Mouse (Mus musculus): ENCODE data around the gene Phf19. TPM values are rescaled to one million over a fixed set of nuclear protein-coding genes. Genes with fewer than 3 reads are reported as not detected.

The Phf19 gene
- polyA plus RNA-seq, 1 experiment from 2014 or later = 1.0 TPM

DNA sequence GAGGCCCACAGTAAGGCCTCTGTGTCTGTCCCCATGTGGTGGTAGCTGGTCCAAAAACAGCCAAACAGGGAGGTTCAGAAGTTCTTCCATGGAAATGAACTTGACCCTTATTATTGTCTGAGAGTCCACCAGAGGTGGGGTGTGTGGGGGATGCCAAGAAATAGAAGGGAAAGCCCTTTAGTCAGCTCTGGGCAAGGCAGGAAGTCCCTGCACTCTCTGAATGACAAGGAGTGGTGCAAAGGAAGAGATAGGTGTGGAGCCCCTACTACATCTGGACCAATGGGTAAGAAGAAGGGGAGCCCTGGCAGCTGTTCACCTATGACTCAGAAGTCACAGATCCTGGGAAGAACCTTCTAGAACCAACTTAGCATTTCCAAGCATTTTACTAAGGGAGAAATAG, 40.5 kb upstream of the Phf19 start:
- H3K4me3 ChIP-seq (replicated peaks) = no peak overlapping the region
- no peak overlapping the region for H3K9ac ChIP-seq (replicated peaks)
- no peak for ATAC-seq (ENCODE audit: insufficient number of reproducible peaks, insufficient read depth, low FRiP score, low TSS enrichment, low read depth)
- no peak overlapping the region for H3K27ac ChIP-seq
- peaks cover 7% of the 10 kb centered on the region; the same call in 1 of the 2 replicates for H3K27me3 ChIP-seq
- H3K4me1 ChIP-seq (replicated peaks) = no peaks in the 10 kb centered on the region
- H3K9me3 ChIP-seq = no peaks in the 10 kb centered on the region
- no peak overlapping the region for H3K4me2 ChIP-seq
- no peaks in the 10 kb centered on the region for H3K36me3 ChIP-seq

DNA sequence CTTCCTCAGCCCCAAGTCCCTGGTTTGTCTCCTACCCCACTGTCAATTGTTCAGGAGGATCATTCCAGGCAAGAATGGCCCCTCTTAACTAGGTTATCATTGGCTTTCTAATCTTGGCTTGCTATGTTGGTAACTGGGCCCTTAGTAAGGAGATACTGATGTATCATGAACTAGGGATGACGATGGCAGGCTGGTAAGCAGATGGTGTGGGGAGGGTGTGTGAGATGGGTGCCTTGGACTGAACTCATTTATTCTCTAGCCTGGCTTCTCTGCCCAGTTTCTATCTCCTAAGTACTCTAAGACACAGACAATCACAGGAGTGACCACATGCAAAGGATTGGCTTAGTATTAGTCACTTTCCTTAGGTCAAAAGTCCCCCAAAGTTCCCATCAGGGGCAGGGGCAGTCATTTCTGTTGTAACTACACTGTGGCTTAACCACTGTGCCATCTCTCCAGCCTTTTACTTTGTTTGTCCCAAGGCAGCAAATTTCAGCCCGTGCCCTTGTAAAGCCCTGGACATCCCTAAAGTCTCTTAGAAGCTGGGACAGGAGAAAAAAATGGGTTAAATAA, 39.8 kb upstream of the Phf19 start:
- Histone ChIP-seq H3K4me3 (replicated peaks) (no peak overlapping the region), H3K9me3 (no peaks in the 10 kb centered on the region), H3K9ac (replicated peaks) (no peak overlapping the region), H3K4me2 (no peak overlapping the region), H3K27ac (no peak overlapping the region), H3K27me3 (peaks cover 5% of the 10 kb centered on the region; the same call in 1 of the 2 replicates), H3K4me1 (replicated peaks) (no peaks in the 10 kb centered on the region), H3K36me3 (no peaks in the 10 kb centered on the region)
- no peak for ATAC-seq (ENCODE audit: insufficient number of reproducible peaks, insufficient read depth, low FRiP score, low TSS enrichment, low read depth)
- 68% methylated on average over 2 of the region's 2 CpGs for WGBS

DNA sequence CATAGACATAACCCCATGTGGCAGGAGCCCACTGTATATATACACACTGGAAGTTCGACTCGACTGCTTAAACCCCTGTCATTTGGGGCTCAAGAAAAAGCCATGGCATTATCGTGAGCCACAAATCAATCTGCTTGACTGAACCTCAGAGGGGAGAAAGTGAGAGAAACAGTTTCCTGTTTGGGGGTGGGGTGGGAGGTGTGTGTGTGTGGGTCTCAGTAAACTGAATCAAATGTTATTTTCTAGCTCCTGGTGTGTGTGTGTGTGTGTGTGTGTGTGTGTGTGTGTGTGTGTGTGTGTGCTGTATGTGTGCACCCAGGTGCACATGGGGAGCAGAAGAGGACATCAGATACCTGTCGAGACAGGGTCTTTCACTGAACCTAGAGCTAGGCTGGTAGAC, 39.2 kb upstream of the Phf19 start:
- no peaks in the 10 kb centered on the region for H3K36me3 ChIP-seq
- no peak overlapping the region for H3K27ac ChIP-seq
- ATAC-seq (ENCODE audit: insufficient number of reproducible peaks, insufficient read depth, low FRiP score, low TSS enrichment, low read depth) = no peak
- H3K4me2 ChIP-seq = no peak overlapping the region
- H3K9me3 ChIP-seq = no peaks in the 10 kb centered on the region
- peaks cover 8% of the 10 kb centered on the region for H3K27me3 ChIP-seq
- H3K4me1 ChIP-seq (replicated peaks) = no peaks in the 10 kb centered on the region
- no peak overlapping the region for H3K4me3 ChIP-seq (replicated peaks)
- no peak overlapping the region for H3K9ac ChIP-seq (replicated peaks)
- WGBS = 71% methylated on average over 4 of the region's 4 CpGs

DNA sequence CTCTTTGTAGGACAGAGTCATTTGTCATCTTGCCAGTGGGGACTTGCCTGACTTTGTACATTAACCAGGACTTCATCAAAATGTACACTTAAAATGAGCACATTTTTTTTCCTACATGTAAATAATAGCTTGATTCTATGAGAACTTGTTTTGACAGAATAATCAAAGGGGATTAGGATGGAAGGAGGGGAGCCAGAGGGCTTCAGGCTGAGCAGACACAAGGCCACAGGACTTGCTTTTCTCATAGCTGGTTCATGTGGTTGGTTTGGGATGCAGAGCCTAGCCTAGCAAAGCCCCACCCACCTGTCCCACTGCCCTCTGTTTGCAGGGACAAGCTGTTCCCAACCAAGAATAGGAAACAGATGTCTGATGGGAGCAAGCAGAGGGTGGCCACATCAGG, 37.6 kb upstream of the Phf19 start:
- Histone ChIP-seq H3K4me3 (replicated peaks) (no peak overlapping the region), H3K27ac (no peak overlapping the region), H3K27me3 (peaks cover 13% of the 10 kb centered on the region), H3K9me3 (no peaks in the 10 kb centered on the region), H3K36me3 (no peaks in the 10 kb centered on the region), H3K9ac (replicated peaks) (no peak overlapping the region), H3K4me1 (replicated peaks) (no peaks in the 10 kb centered on the region), H3K4me2 (no peak overlapping the region)
- ATAC-seq (ENCODE audit: insufficient number of reproducible peaks, insufficient read depth, low FRiP score, low TSS enrichment, low read depth) = no peak

DNA sequence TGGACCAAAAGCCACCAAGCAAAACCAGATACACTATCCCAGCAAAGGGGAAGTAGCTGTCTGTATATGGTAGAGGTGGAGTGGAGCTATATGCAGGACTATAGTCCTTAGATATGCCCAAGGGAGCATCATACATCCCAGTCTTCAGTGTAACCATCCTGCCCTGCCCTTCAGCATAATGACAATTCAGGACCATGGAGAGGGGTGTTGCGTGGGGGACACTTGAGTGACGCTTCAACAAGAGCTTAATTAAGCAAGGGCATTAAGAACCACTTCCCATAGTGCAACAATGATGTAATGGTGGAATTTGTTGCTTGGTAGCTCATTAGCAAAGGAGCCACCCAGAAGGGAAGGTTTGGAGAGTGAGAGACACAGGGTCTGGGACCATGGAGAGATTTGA, 34.8 kb upstream of the Phf19 start:
- Histone ChIP-seq H3K9ac (replicated peaks) (no peak overlapping the region), H3K36me3 (no peaks in the 10 kb centered on the region), H3K27ac (no peak overlapping the region), H3K4me2 (no peak overlapping the region), H3K27me3 (peaks cover 12% of the 10 kb centered on the region; the same call in 1 of the 2 replicates), H3K9me3 (no peaks in the 10 kb centered on the region), H3K4me1 (replicated peaks) (no peaks in the 10 kb centered on the region; the same call in 1 of the 2 replicates), H3K4me3 (replicated peaks) (no peak overlapping the region)
- no peak for ATAC-seq (ENCODE audit: insufficient number of reproducible peaks, insufficient read depth, low FRiP score, low TSS enrichment, low read depth)
- WGBS = 30% methylated on average over 2 of the region's 2 CpGs

DNA sequence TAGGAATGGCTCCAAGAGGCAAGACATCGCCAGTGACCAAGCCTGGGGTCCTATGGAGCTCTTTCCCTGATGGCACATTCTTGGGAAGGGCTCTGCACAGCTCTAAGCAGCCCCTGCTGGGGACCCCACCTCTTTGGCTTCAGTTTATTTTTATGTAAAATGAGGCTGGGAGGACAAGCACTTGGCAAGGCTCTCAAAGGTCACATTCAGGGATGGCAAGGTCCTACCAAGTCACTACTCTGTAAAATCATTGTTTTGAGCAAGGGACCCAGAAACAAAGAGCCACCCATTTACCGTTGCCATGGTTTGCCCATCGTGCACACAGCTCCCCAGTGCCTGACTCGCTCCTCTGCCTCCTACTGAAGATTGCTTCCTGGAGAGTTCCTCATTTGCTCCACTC, 32.2 kb upstream of the Phf19 start:
- 64% methylated on average over 4 of the region's 4 CpGs for WGBS
- Histone ChIP-seq H3K4me2 (no peak overlapping the region), H3K9me3 (no peaks in the 10 kb centered on the region), H3K9ac (replicated peaks) (no peak overlapping the region), H3K27me3 (peaks cover 35% of the 10 kb centered on the region; the same call in 1 of the 2 replicates), H3K4me1 (replicated peaks) (no peaks in the 10 kb centered on the region; the same call in 1 of the 2 replicates), H3K4me3 (replicated peaks) (no peak overlapping the region), H3K36me3 (no peaks in the 10 kb centered on the region), H3K27ac (no peak overlapping the region)
- ATAC-seq (ENCODE audit: insufficient number of reproducible peaks, insufficient read depth, low FRiP score, low TSS enrichment, low read depth) = no peak

DNA sequence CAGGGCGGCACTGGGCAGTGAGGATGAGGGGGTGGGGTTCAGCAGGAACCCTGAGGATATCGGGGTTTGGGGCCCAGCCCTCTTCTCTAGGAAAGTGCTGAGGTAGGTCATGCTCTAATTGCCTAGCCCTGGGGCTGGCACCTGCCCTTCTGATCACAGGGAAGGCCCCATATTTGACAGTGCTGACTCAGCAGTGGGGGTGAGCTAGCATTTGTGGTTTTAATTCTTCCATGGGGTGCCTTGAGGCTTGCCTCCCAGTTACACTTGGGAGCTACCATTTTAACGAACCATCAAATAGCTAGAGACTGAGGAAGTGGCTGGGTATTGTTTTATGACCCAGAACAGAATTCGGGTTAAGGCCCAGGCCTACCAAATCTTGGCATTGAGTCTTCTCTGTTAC, 31.8 kb upstream of the Phf19 start:
- Histone ChIP-seq H3K27ac (no peak overlapping the region), H3K4me3 (replicated peaks) (no peak overlapping the region), H3K4me1 (replicated peaks) (no peaks in the 10 kb centered on the region; the same call in 1 of the 2 replicates), H3K9me3 (no peaks in the 10 kb centered on the region), H3K27me3 (peaks cover 36% of the 10 kb centered on the region; the same call in 1 of the 2 replicates), H3K36me3 (no peaks in the 10 kb centered on the region), H3K9ac (replicated peaks) (no peak overlapping the region), H3K4me2 (no peak overlapping the region)
- WGBS = 68% methylated on average over 4 of the region's 4 CpGs
- ATAC-seq (ENCODE audit: insufficient number of reproducible peaks, insufficient read depth, low FRiP score, low TSS enrichment, low read depth) = no peak

DNA sequence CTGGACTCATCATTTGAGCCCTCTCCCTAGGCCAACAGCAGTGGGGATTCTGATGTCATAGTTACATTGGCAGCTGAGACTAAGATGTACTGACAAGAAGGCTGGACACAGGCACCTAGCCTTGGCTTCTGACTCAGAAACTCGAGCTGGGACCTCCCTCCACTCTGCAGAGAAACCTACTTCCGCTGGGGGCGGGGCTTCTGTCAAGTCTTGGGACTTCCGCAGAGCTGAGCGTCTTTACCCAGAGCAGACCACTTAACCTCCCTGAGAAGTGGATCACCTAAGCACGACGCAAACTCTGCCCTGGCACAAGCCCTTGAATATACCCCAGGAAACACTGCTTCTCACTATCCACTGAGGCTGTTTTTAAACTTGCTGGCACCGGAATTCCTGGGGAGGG, 30.9 kb upstream of the Phf19 start:
- H3K4me3 ChIP-seq (replicated peaks) = no peak overlapping the region
- ATAC-seq (ENCODE audit: insufficient number of reproducible peaks, insufficient read depth, low FRiP score, low TSS enrichment, low read depth) = no peak
- 17% methylated on average over 8 of the region's 8 CpGs for WGBS
- H3K9me3 ChIP-seq = no peaks in the 10 kb centered on the region
- H3K4me1 ChIP-seq (replicated peaks) = no peaks in the 10 kb centered on the region; the same call in 1 of the 2 replicates
- peaks cover 42% of the 10 kb centered on the region for H3K27me3 ChIP-seq
- H3K36me3 ChIP-seq = no peaks in the 10 kb centered on the region
- H3K27ac ChIP-seq = no peak overlapping the region
- H3K9ac ChIP-seq (replicated peaks) = no peak overlapping the region
- no peak overlapping the region for H3K4me2 ChIP-seq

DNA sequence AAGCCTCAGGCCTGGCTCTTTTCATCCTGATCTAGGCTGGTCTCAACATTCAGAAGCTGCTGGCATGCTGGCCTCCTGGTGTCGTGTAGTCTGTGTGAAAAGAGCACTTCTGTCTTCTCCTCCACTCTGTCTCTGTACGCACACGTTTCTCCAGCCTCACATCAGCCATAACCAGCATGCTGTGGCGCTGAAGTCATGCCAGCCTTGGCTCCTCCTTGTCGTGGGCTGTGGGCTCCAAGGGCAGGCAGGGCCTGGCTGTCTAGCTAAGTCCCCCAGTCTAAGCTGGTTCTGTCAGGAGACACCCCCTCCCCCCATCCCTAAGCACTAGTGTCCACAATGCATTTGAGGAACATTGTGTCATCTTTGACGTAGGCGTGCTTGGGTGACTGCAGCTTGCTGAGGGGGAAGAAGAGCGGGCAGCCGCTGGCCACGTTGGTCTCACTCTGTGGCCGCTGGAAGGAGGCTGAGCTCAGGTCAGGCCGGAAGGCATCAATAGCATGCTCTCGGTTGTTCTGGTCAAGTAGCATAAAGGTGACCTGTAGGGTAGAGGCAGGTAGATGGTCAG, 29.8 kb upstream of the Phf19 start:
- Histone ChIP-seq H3K27ac (no peak overlapping the region), H3K9ac (replicated peaks) (no peak overlapping the region), H3K9me3 (no peaks in the 10 kb centered on the region), H3K27me3 (peaks cover 42% of the 10 kb centered on the region), H3K4me3 (replicated peaks) (no peak overlapping the region), H3K4me2 (no peak overlapping the region), H3K36me3 (no peaks in the 10 kb centered on the region), H3K4me1 (replicated peaks) (peaks cover under 1% of the 10 kb centered on the region)
- 82% methylated on average over 13 of the region's 13 CpGs for WGBS
- no peak for ATAC-seq (ENCODE audit: insufficient number of reproducible peaks, insufficient read depth, low FRiP score, low TSS enrichment, low read depth)

DNA sequence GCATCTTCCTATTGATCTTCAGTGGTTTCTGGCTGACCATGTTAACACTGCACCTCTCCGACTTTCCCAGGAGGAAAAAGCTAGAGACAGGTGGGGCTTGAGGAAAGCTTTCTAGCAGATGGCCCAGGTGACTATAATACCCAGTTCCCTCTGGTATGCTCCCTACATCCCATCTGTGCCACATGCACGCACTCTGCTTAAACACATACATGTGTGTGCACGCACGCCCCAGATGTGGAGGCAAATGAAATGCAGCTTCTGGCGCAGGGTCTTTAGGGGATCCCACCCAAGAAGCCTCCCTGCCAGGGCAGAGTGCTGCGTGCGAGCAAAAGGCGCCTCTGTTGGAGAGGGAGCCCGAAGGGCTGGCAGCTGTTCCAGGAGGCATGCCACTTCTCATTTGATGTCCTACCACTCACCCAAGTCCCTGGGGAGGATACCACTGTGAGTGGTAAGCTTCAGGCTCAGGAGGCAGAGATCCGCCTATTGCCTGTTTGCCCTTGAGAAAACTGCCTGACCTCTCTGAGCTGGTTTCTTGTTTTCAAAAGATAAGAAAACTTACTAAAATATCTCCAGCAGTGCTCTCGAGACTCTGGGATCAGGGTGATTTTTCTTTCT, 27.3 kb upstream of the Phf19 start:
- no peaks in the 10 kb centered on the region for H3K9me3 ChIP-seq
- ATAC-seq (ENCODE audit: insufficient number of reproducible peaks, insufficient read depth, low FRiP score, low TSS enrichment, low read depth) = no peak
- H3K4me3 ChIP-seq (replicated peaks) = no peak overlapping the region
- peaks cover 38% of the 10 kb centered on the region for H3K27me3 ChIP-seq
- 54% methylated on average over 11 of the region's 11 CpGs for WGBS
- peaks cover 21% of the 10 kb centered on the region for H3K4me1 ChIP-seq (replicated peaks)
- no peak overlapping the region for H3K4me2 ChIP-seq
- H3K27ac ChIP-seq = no peak overlapping the region
- no peaks in the 10 kb centered on the region for H3K36me3 ChIP-seq
- H3K9ac ChIP-seq (replicated peaks) = no peak overlapping the region

DNA sequence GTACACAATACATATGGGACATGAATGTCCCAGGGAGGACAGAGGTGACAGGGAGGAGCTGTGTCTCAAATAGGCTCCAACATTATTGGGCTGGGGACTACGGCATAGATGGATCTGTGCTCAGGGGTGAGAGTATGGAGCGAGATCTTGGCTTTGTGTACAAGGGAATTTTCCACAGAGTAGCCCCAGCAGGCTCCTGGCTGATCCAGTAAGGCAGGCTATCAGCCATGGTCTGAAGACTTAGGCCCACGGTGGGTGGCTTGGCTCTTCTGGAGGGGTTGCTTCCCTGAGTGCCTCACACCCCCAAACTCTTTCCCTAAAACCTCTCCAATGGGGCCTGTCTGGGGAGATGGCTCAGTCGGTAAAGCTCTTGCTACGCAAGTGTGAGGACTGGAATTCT, 26.4 kb upstream of the Phf19 start:
- H3K9ac ChIP-seq (replicated peaks) = no peak overlapping the region
- no peak for ATAC-seq (ENCODE audit: insufficient number of reproducible peaks, insufficient read depth, low FRiP score, low TSS enrichment, low read depth)
- H3K4me1 ChIP-seq (replicated peaks) = peaks cover 22% of the 10 kb centered on the region
- no peaks in the 10 kb centered on the region for H3K9me3 ChIP-seq
- whole genome bisulfite sequencing = 76% methylated on average over 5 of the region's 5 CpGs
- H3K4me3 ChIP-seq (replicated peaks) = no peak overlapping the region
- no peak overlapping the region for H3K4me2 ChIP-seq
- no peak overlapping the region for H3K27ac ChIP-seq
- peaks cover 38% of the 10 kb centered on the region for H3K27me3 ChIP-seq
- no peaks in the 10 kb centered on the region for H3K36me3 ChIP-seq

All from limb, embryonic 12.5 days (tissue).